Mouse (Mus musculus) thymus, adult 18-20 months (tissue): ENCODE measurements around the gene Psmd4.
"Not testable (repeated sequence)": the region's sequence is repeated elsewhere in the genome, so short reads cannot be mapped to it uniquely, and the experiment has no call there.

Source experiments
- DNase-seq, 2 experiments: peaks; one replicate each; pipeline ENCODE4 v3.0.0; 2022; ENCODE audit warnings: mixed read lengths in 2 of 2

Psmd4 gene

GRCm38 (mm10) chr3:95024551-95024950, 17.9 kb downstream of the Psmd4 start:
- no peak for DNase-seq

GRCm38 (mm10) chr3:95020956-95021355, 21.5 kb downstream of the Psmd4 start:
- DNase-seq, result not testable (repeated sequence)

- DNase-seq, result no peak
Observed at GRCm38 (mm10) chr3:95018741-95019140, 23.7 kb downstream of the Psmd4 start.

GRCm38 (mm10) chr3:95016532-95017056, 25.8 kb downstream of the Psmd4 start:
- no peak for DNase-seq

- peak; percentile 88 to 93 for DNase-seq
Observed at GRCm38 (mm10) chr3:95015891-95016531, 26.4 kb downstream of the Psmd4 start.

GRCm38 (mm10) chr3:95015337-95015872, 27.0 kb downstream of the Psmd4 start, which contains the start of gene Zfp687:
Gene Zfp687 (minus strand): TSS chr3:95015448.
- DNase-seq, result peak; percentile 98 to 100

- DNase-seq, result peak; percentile 59 to 65
Observed at GRCm38 (mm10) chr3:95014428-95015151, 27.8 kb downstream of the Psmd4 start.

- peak in 1 of 2 experiments; percentile 28 for DNase-seq
Observed at GRCm38 (mm10) chr3:95013699-95014427, 28.6 kb downstream of the Psmd4 start.

GRCm38 (mm10) chr3:95012982-95013381, 29.4 kb downstream of the Psmd4 start:
- DNase-seq, result no peak

- no peak for DNase-seq
Observed at GRCm38 (mm10) chr3:95010396-95010795, 32.0 kb downstream of the Psmd4 start.

- no peak for DNase-seq
Observed at GRCm38 (mm10) chr3:95007706-95008105, 34.7 kb downstream of the Psmd4 start.

- no peak for DNase-seq
Observed at GRCm38 (mm10) chr3:95005651-95006050, 36.8 kb downstream of the Psmd4 start.

- DNase-seq, result no peak
Observed at GRCm38 (mm10) chr3:95003273-95003672, 39.1 kb downstream of the Psmd4 start.

GRCm38 (mm10) chr3:95002569-95002968, 39.8 kb downstream of the Psmd4 start:
- DNase-seq, result no peak

GRCm38 (mm10) chr3:94996946-94997345, 45.5 kb downstream of the Psmd4 start:
- DNase-seq, result peak in 1 of 2 experiments; percentile 60

- no peak for DNase-seq
Observed at GRCm38 (mm10) chr3:94989159-94989761, 53.2 kb downstream of the Psmd4 start.

GRCm38 (mm10) chr3:94987578-94987977, 54.8 kb downstream of the Psmd4 start:
- no peak for DNase-seq

- no peak for DNase-seq
Observed at GRCm38 (mm10) chr3:94985513-94985912, 56.9 kb downstream of the Psmd4 start.

GRCm38 (mm10) chr3:94984312-94984711, 58.1 kb downstream of the Psmd4 start:
- DNase-seq, result no peak
